Mouse (Mus musculus) erythroblast, embryonic 14.5 days (primary cell): ENCODE measurements around the gene Vps13d.

Experiments
- GATA1 ChIP-seq: IDR thresholded peaks from 2 replicates; pipeline ENCODE4 v1.6.1; 2012; ENCODE audit warnings: low read length, inconsistent platforms, mixed read lengths
- TAL1 ChIP-seq: IDR thresholded peaks from 3 replicates; pipeline ENCODE4 v1.6.1; 2012; ENCODE audit warnings: low read length, inconsistent platforms, mixed read lengths

- TF ChIP-seq GATA1 (no peak), TAL1 (no peak)
Measured at GRCm38 (mm10) chr4:145193406-145193805, 1.4 kb downstream of the Vps13d start.
